Mouse (Mus musculus) layer of hippocampus, adult 18-20 months (tissue): ENCODE results near the gene Hpgds. TPM values are rescaled to one million over a fixed set of nuclear protein-coding genes. Genes with fewer than 3 reads are reported as not detected.

Experiments used
- total RNA-seq, 2 experiments: library from RNA; stranded (reverse); gene quantifications; 2 replicates each; pipeline ENCODE4 v1.2.3; 2021

Gene Hpgds
- total RNA-seq, 2 experiments from 2014 or later, result 3.5 to 3.9 TPM

Other genes with a start within 250 kb of the Hpgds start
- gene Smarcad1, start 102.3 kb downstream of the Hpgds start, total RNA-seq, result 10 to 100 TPM; 34.1 to 37.0 TPM
- under 1 TPM; 0.48 to 0.57 TPM for gene C130060K24Rik, start 236.2 kb upstream of the Hpgds start, total RNA-seq